Mouse (Mus musculus) C2C12 (cell line): ENCODE measurements around the gene Chp2.

ENCODE experiments used
- CTCF ChIP-seq: IDR thresholded peaks from one replicate; pipeline ENCODE4 v1.5.1; 2011; ENCODE audit not compliant: control insufficient read depth, insufficient read depth, insufficient read length
- MAX ChIP-seq: IDR thresholded peaks from one replicate; pipeline ENCODE4 v1.6.1; 2011; ENCODE audit warnings: mild to moderate bottlenecking, control low read depth

DNA sequence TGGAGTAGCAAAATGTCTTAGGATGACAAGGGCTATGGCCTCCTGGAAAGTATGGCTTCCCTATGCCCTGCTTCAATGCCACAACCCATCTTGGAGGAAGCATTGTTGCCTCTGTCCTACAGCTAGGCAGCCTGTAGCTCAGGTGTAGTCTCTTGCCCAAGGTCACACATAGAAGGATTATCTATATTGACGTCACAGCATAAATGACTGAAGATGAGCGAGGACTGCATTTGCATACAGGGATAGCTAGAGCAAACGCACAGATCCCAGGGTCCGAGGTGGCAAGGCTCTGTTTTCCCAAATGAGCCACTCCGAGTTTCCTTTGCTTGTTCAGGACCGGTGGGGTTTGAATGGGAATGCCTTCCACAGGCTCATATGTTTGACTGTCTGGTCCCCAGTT, 48.6 kb upstream of the Chp2 start:
- no peak for TF ChIP-seq MAX
- no peak for TF ChIP-seq CTCF
